Comparison of ENCODE assay signal across 10 mouse cellular contexts in genomic region chr1:59609896-59610295, GRCm38 (mm10).
DNase-seq lines count a peak whose midpoint lies in the region; ATAC-seq lines count a peak whose summit lies in the region.
"Had no signal": no experiment of that assay in that cellular context is flagged by ENCODE, and none has a peak within 500 bp of the region (broad histone marks: within the 10 kb centered on the region; RNA-seq: fewer than 3 reads in every experiment).

No protein-coding gene starts in this region.

- H3K4me3 ChIP-seq in embryonic facial prominence, embryonic 10.5 days = no peak overlapping the region
- H3K4me3 ChIP-seq in hindbrain, embryonic 14.5 days (replicated peaks; ENCODE audit: low read length) = no peak overlapping the region
- H3K4me3 ChIP-seq: left cerebral cortex, adult 2 months had no signal

- peaks cover 14% of the 10 kb centered on the region for H3K4me1 ChIP-seq in embryonic facial prominence, embryonic 10.5 days
- no peaks in the 10 kb centered on the region for H3K4me1 ChIP-seq in hindbrain, embryonic 14.5 days (replicated peaks; ENCODE audit: control insufficient read depth, insufficient read depth, low read length)

- H3K27me3 ChIP-seq in embryonic facial prominence, embryonic 10.5 days (replicated peaks; ENCODE audit: low read depth, poor library complexity, severe bottlenecking) = no peaks in the 10 kb centered on the region
- no peaks in the 10 kb centered on the region for H3K27me3 ChIP-seq in hindbrain, embryonic 14.5 days (ENCODE audit: control insufficient read depth, insufficient read depth, low read length)

- H3K4me2 ChIP-seq in hindbrain, embryonic 14.5 days (replicated peaks) = no peak overlapping the region

- no peak overlapping the region for H3K9ac ChIP-seq in hindbrain, embryonic 14.5 days

- no peaks in the 10 kb centered on the region for H3K36me3 ChIP-seq in embryonic facial prominence, embryonic 10.5 days (replicated peaks)
- no peaks in the 10 kb centered on the region for H3K36me3 ChIP-seq in hindbrain, embryonic 14.5 days (replicated peaks; ENCODE audit: control insufficient read depth, insufficient read depth)

- no peak for ATAC-seq in hindbrain, embryonic 14.5 days (ENCODE audit: low FRiP score)

- intact Hi-C loops in gastrocnemius, postnatal 36 days (cut with DNase I) = no loop called here
- intact Hi-C loops in left cerebral cortex, postnatal 14 days (cut with DNase I) = no loop called here

- H3K9me3 ChIP-seq in embryonic facial prominence, embryonic 10.5 days = no peaks in the 10 kb centered on the region
- no peaks in the 10 kb centered on the region for H3K9me3 ChIP-seq in hindbrain, embryonic 14.5 days (ENCODE audit: control insufficient read depth, low read length)

- no peak overlapping the region for H3K27ac ChIP-seq in embryonic facial prominence, embryonic 10.5 days (replicated peaks)
- no peak overlapping the region for H3K27ac ChIP-seq in hindbrain, embryonic 14.5 days
- H3K27ac ChIP-seq: left cerebral cortex, adult 2 months had no signal

- 73% methylated on average over 10 of the region's 10 CpGs for WGBS in embryonic facial prominence, embryonic 10.5 days
- WGBS in hindbrain, embryonic 14.5 days = 72% methylated on average over 10 of the region's 10 CpGs

- peak; percentile 62 for DNase-seq in gastrocnemius, adult 18-20 months (ENCODE audit: low spot score)
- no peak for DNase-seq in gastrocnemius, postnatal 36 days
- peak; percentile 49 for DNase-seq in embryonic facial prominence, embryonic 10.5 days (ENCODE audit: low spot score)
- peak; percentile 45 for DNase-seq in kidney, adult 18-20 months
- DNase-seq in mesoderm, embryonic 11.5 days (ENCODE audit: low read depth, low spot score) = peak; percentile 34
- DNase-seq in hindbrain, embryonic 14.5 days (ENCODE audit: low spot score) = no peak
- no peak for DNase-seq in spleen, postnatal 4 days (ENCODE audit: low spot score in 2 of 2)
- DNase-seq in left cerebral cortex, postnatal 14 days (ENCODE audit: low spot score in 2 of 2) = no peak
- DNase-seq: right cerebral cortex, postnatal 25 days had no signal

Comparison
In these comparisons a context has a peak if more than half of its experiments do, and no peak if none do; other contexts are left out.
1. DNase-seq: peak in gastrocnemius, adult 18-20 months (single experiment), embryonic facial prominence, embryonic 10.5 days (single experiment), kidney, adult 18-20 months (single experiment) and mesoderm, embryonic 11.5 days (single experiment); none in gastrocnemius, postnatal 36 days (0 of 2), hindbrain, embryonic 14.5 days (single experiment), spleen, postnatal 4 days (0 of 2) and left cerebral cortex, postnatal 14 days (0 of 2).